Mouse (Mus musculus): ENCODE measurements around the gene Tatdn3.
"Not testable (repeated sequence)": the region's sequence is repeated elsewhere in the genome, so short reads cannot be mapped to it uniquely, and the experiment has no call there.

Tatdn3 gene

DNA sequence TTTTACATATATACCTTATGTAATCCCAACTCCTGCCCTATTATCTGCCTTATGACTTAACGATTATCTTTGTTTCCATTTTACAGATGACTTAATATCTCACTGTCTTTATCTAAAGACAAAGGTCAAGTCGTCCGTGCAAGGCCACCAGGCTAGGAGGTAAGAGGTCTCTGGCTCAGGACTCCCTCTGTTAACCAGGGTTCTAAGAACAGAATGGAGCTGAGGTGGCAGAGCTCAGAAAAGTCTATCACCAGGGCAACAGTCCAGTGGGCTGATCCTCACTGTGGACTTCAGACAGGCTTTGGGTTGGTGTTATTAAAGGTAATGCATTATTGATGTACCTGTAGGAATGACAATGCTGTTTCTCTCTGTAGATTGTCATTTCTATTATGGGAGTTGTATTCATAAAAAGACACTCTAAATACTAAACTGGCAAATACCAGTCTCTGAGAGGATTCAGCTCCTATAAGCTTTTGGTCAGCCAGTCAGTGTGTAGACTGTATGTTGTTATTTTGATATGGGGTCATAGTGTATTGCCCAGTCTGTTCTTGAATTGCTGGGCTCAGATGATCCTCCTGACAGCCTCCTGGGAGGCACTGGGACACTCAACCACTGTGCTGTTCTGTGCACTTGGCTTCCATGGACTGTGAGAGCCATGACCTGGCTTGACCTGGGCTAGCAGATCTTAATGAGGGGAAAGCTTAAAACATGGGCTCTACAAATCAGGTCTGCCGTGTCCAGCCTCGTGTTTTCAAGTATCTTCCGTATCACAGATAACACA lies 26.0 kb downstream of the Tatdn3 start, which contains the start of gene Spata45:
Spata45 (plus strand) TSS at position 86 of the 781 bp plus-strand sequence.
- no peak for DNase-seq (ENCODE audit: low read depth in 1 of 2, low spot score in 2 of 2)

DNA sequence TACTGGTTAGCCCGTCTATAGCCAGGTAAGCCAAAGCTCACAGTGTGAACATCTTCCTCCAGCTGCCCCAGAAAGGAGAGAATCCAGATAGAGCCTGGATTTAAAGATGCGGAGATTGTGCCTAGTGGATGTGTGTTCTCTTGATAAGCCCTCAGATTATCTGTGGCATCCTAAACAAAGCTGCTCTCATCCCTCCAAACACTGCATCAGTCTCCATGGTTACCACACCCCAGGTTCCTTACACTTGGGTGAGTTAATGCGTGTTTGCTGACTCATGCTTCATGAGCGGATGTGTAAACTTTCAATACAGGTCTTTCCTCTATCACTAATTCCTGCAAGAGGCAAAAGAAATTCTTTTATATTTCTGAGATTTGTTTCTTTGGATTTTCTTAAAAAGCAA lies 27.1 kb downstream of the Tatdn3 start:
- DNase-seq (ENCODE audit: low read depth in 1 of 2, low spot score in 2 of 2) = no peak

DNA sequence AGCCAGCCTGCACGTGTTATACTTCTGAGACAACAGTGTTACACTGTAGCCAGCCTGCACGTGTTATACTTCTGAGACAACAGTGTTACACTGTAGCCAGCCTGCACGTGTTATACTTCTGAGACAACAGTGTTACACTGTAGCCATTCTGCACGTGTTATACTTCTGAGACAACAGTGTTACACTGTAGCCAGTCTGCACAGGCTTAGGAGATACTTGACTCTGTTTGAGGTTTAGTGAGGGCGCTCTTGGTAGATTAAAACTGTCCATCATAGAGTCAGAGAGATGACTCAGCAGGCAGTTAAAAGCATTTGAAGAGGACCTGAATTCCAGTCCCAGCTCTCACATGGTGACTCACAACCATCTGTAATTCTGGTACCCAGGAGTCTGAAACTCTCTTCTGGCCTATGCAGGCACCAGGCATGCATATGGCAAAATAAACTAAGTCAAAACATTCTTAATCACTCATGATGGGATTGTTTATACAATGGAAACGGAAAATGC lies 31.8 kb downstream of the Tatdn3 start:
- DNase-seq (ENCODE audit: low read depth in 1 of 2, low spot score in 2 of 2) = not testable (repeated sequence)

DNA sequence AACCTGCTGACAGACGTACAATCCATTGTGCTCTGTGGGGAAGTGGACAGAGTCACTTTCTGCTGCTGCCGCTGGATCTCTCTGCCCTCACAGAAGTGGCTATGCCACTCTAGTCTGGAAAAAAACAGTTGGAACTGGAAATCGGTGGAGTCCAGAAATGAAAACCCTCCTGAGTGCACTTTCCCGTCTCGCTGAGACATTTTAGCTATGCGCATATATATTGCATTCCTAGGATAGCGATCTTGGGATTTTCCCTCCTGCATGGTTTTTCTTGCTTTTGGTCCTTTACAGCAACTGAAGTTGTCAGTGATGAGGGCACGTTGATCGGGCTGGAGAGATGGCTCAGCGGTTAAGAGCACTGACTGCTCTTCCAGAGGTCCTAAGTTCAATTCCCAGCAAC lies 32.5 kb downstream of the Tatdn3 start:
- DNase-seq (ENCODE audit: low read depth in 1 of 2, low spot score in 2 of 2) = no peak

DNA sequence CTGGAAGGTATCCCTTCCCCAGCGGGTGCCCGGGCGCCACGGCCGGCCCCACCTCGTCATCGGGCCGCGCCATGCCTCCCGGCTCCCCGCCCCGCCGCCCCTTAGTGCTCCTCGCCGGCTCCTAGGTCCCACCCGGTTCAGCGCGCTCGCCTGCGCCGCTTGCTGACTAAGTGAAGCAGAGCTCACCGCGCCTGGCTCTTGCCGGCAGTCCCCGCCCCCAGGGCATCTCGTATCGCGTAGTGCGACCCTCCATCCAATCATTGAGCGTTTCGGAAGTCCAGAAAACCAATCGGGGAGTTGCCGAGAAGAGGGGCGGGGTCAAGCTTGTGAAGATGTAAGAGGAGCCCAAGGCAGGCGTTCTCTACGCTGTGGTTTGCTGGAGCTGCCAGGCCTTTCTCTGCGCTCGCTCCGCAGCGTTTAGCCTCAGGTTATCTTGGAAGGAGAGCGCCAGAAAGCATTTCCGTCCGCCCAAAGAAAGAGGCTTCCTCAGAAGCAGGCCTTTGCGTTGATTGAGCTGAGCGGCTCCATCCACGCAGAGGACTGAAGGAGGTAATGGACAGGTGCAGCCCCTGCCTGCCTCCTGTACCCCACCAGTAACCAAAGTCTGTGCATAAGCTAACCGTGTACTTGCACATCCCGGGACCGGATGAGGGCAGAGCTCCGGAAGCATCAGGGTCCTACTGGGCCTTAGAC lies 36.6 kb downstream of the Tatdn3 start, which contains the start of gene Flvcr1:
Flvcr1 (minus strand) TSS at position 138 of the 693 bp plus-strand sequence.
- peak; percentile 96 to 97 for DNase-seq (ENCODE audit: low read depth in 1 of 2, low spot score in 2 of 2)

DNA sequence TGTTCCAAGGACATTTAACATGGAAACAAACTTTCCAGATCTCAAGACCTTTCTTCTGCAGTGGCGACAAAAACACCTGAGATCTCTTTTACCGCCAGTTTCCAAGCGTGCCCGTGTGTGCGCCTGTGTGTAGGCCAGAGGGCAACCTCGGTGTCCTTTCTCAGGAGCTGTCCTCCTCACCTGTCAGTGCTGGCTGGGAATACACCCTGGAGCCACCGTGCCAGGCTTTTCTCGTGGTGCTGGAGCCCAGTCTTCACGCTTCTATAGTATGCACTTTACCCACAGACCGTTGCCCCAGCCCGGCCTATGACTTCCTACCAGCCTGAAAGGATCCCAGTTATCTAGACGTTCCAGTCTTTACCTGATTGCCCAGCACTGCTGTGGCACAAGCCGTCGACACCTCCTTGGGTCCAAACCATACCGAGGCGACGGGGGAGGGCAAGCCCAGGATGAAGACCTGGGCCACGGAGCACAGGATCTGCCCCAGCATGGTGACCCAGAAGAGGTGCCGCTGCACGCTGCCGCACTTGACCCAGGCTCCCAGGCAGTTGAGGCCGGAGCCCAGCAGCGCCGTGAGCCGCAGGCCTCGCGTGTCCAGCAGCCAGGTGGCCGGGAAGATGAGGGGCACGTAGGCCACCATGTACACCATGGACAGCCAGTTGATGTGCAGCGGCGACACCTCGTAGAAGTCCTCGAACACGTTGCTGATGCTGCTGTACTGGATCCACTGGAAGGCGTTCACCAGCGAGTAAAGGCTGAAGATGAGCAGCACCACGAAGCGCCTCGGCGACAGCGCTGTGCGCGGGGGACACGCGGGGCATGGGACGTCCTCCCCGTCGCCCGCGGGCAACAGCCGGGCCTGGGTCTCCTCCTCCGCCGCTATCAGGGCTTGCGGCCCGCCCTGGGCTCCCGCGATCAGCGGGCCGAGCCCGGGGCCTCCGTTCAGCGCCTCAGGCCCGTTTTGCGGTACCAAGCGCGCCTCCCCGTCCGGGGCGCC lies 37.4 kb downstream of the Tatdn3 start:
- no peak for DNase-seq (ENCODE audit: low read depth in 1 of 2, low spot score in 2 of 2)

DNA sequence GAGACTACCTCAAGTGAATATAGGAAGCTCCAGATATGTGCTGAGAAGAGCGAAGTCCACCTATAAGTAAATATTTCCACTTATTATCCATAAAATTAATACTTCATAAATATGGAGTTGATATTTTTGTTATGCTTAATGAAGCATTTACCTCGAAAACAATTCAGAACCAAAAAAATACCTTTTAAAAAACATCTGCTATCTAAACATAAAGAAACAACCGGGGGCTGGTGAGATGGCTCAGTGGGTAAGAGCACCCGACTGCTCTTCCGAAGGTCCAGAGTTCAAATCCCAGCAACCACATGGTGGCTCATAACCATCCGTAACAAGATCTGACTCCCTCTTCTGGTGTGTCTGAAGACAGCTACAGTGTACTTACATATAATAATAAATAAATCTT lies 38.9 kb downstream of the Tatdn3 start:
- DNase-seq (ENCODE audit: low read depth in 1 of 2, low spot score in 2 of 2) = not testable (repeated sequence)

DNA sequence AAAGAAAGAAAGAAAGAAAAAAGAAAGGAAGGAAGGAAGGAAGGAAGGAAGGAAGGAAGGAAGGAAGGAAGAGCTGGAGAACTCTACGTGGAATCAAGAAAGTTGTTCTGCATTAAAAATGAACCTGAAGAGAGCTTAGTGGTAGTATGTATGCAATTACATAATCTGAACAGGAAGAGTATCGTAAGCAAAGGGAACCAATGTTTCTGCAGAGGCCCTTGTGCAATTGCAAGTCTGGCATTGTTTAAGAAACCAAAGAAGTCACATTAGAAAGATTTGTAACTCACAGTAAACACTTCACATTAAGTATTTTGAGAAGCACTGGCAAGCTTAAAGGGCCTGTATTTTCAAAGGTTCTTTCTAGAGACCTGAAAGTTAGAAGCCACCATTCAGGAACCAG lies 39.6 kb downstream of the Tatdn3 start:
- no peak for DNase-seq (ENCODE audit: low read depth in 1 of 2, low spot score in 2 of 2)

DNA sequence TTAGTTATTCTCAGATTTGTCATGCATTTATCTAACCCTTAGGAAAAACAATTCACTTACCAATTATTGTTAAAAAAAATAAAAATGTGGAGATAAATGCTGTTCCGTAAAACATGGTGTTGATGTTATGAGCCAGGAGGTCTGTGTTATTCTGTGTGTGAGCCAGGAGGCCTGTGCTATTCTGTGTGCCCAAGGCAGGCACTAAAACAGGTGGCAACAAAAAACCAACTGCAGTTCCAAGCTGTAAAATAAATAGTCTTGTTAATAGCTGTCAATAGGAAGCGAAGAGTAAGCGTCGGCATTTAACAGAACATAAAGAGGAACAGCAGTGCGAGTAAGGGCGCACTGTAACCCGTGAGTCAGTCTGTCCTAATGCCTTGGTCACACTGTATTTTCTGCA lies 41.7 kb downstream of the Tatdn3 start:
- DNase-seq (ENCODE audit: low read depth in 1 of 2, low spot score in 2 of 2) = no peak

DNA sequence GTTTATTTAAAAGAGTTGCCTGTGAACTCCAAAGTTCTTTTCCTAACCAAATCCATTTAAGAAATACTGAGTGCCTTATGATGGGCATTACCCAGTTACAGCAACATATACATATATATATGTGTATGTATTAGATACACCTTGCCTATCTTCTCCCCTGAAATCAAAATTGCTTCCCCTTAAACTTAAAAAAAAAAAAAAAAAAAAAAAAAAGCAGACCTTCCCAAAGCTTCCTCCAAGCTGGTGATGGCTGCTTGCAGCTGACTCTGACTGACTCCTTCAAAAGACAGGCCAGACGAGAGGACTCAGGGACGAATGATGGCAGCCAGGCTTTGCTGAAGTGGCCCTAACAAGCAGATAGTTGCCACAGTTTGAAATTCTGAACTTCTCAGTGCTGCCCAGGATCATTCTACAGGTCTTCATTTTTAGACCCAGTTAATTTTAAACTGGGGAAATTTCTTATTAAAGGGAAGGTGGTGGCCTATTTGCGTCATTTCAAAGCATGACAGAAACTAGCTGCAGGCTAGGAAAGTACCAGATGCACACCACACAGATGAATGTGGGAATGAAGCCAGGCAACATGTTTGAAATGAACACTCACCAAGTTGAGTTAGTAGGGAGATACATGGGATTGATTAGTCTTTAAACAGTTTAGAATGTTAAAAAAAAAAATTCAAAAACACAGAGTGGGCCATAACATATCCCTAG lies 42.4 kb downstream of the Tatdn3 start:
- DNase-seq (ENCODE audit: low read depth in 1 of 2, low spot score in 2 of 2) = no peak

DNA sequence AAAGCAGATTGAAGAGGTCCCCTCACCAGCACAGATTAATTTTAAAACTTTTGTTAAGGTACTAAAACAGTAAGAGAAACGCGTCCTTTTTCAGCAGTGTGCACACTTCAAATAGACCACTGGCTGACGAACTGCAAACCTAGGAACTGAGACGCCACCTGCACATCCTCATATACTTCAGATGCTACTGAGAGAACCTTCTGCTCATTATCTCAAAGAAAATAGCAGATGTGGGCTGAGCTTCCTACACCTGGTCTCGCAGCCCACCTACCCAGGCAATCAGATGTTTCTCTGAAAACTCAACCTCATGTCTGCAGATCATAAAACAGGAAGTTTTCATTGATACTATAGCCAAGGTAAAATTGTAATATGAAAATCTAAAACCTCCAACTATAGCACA lies 42.9 kb downstream of the Tatdn3 start:
- DNase-seq (ENCODE audit: low read depth in 1 of 2, low spot score in 2 of 2) = no peak

DNA sequence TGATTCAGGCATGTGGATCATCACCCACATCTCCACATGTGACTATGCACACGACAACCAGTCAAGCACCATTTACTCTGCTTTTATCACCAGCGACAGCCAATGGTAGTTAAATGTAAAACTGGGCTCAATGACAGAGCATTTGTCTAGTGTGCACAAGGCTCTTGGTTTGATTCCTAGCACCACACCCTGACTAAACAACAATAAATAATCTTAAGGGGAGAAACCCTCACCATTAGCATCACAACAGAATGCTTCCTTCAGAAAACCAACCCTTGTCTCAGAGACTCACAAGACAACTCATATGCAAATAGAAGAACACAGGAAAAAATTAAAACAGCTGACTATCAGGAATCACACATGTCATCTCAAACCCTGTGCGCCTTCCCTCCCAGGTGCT lies 48.5 kb downstream of the Tatdn3 start:
- no peak for DNase-seq (ENCODE audit: low read depth in 1 of 2, low spot score in 2 of 2)

DNA sequence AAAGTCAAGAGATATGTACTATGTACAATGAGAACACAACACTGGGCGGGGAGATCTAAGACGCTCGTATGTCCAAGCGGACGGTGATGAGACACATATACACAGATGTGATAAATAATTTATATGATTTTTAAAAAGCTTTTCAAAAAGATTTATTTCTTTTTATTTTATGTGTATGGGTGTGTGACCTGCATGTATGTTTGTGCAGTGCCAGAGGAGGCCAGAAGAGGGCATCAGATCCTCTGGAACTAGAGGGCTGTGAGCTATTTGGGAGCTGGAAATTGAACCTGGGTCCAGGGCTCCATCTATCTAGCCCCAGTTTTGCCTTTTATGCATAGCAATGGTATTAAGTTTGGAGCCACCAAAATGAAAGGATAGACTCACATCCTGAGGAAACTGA lies 54.0 kb downstream of the Tatdn3 start:
- no peak for DNase-seq (ENCODE audit: low read depth in 1 of 2, low spot score in 2 of 2)

DNA sequence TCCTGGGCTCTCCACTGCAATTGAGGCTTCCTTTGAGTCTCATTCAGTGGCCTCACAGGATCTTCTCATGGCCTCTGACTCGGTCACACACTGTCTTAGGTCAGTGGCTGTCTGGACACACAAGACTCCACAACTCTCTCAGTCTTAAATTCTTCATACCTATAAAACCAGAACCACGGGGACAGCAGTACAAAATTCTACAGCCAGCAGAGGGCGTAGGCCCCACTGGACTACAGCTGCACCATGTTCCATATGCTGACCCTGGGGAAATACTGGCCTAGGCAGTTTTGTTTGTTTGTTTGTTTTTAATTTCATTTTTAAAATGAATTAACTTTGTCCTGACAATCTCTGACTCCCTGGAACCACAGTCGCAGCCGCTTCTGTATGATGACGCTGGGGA lies 60.5 kb downstream of the Tatdn3 start:
- DNase-seq (ENCODE audit: low read depth in 1 of 2, low spot score in 2 of 2) = no peak

DNA sequence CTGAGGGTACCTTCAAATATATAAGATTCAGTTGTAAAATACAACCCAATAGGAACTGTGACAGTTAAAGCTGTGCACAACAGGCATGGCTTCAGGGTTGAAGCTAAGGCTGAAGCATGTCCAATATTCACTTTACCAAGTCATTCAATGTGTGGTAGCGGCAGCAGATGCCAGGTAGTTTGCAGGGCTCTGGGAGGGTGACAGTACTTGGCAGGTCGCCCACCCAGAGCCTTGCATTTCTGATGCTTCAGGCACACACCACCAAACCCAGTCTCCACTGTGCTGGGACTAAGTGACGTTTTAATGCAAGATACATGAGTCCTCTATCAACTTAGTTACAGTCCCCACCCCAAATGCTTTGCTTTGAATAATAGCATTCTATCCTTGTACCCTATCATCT lies 62.0 kb downstream of the Tatdn3 start:
- DNase-seq (ENCODE audit: low read depth in 1 of 2, low spot score in 2 of 2) = no peak

DNA sequence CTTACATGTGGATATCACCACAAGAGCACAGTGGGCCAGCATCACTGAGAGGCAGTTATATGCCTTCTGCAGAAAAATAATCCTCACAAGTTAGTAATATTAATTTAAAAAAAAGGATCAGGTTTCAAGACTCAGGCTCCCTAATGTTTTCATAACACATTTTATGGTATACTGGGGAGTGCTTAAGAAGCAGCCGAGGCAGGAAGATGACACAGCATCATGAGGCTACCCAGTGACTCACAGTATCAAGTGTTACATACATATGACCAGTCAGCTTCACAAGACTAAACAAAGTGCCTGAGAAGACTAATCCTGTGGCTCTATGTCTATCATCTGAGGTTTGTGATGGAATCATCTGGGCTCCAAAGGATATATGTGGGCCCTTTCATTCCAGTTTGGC lies 64.7 kb downstream of the Tatdn3 start:
- DNase-seq (ENCODE audit: low read depth in 1 of 2, low spot score in 2 of 2) = no peak

DNA sequence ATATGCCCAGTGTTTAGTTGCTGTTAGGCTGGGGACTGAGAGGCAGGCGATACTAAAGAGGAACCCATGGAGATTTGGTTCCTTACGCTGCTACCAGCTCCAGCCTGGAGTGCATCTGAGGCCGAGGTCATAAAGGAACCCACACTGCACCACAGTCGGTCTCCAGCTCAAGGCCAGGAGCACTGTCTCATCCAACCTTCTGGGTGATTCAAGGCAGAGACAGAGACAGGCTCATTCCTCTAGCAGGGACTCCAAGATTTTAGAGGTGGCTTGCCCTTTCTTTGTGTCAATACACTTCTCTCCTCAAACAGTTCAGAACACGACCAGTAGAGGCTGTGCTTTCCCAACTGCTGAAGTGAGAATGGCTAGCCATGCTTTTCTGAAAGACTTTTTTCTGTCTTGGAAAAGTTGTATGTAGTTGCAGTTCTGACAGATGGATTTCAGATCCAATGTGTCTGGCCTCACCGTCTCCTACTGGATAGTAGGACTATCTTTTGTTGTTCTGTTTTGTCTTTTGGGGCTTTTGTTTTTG lies 66.3 kb downstream of the Tatdn3 start:
- DNase-seq (ENCODE audit: low read depth in 1 of 2, low spot score in 2 of 2) = no peak

Data from monocyte, adult 2 months (primary cell).